Mouse (Mus musculus): Measurements from ENCODE around the gene Rapgef2. TPM values are rescaled to one million over a fixed set of nuclear protein-coding genes. Genes with fewer than 3 reads are reported as not detected.

Gene Rapgef2
- polyA plus RNA-seq, 1 experiment from 2014 or later: 13.9 TPM

DNA sequence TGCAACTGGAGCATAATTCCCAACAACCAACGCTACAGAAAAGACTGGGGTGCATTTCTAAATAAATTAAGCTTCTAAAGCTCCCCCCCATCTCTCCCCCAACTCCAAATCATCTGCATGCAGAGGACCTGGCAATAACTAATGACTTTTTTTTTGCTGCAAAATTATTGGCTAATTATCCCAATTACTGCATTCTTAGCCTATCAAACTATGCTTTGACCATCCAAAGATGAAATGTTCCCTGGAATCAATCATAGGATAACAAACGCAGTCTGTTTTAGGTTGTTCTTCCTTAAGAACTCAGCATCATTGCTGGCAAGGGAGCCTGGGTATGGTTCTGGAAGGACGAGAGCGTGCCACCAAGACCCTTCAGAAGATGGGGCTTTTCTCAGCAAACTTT, 22.3 kb upstream of the Rapgef2 start:
- no peaks in the 10 kb centered on the region for H3K27me3 ChIP-seq (ENCODE audit: control insufficient read depth, insufficient read depth, low read length)
- no peaks in the 10 kb centered on the region for H3K4me1 ChIP-seq (replicated peaks; ENCODE audit: control insufficient read depth, insufficient read depth, low read length)
- WGBS: 91% methylated on average over 4 of the region's 4 CpGs
- H3K4me2 ChIP-seq (replicated peaks): no peak overlapping the region
- H3K27ac ChIP-seq: no peak overlapping the region
- no peaks in the 10 kb centered on the region for H3K36me3 ChIP-seq (replicated peaks; ENCODE audit: control insufficient read depth, insufficient read depth)
- ATAC-seq (ENCODE audit: low FRiP score) (no peak), DNase-seq (ENCODE audit: low spot score) (no peak)
- no peak overlapping the region for H3K9ac ChIP-seq
- H3K9me3 ChIP-seq (ENCODE audit: control insufficient read depth, low read length): no peaks in the 10 kb centered on the region
- no peak overlapping the region for H3K4me3 ChIP-seq (replicated peaks; ENCODE audit: low read length)

DNA sequence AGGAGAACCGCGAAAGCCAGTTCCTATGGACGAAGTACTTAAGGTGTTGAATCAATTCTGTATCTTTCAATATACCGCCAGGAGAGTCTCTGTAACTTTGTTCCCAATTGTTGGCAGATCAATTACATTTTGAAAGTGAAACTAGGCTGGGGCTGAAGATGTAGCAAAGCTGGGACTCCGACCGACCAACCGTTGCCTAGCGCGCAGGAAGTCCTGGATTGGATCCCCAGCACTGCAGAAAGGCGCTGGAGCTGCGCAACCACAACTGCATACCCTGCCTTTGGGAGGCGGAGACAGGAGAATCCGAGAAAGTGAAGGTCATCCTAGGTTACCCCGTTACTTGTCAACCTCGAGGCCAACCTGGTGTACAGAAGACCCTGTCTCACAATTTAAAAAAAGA, 13.1 kb upstream of the Rapgef2 start:
- Histone ChIP-seq H3K36me3 (replicated peaks; ENCODE audit: control insufficient read depth, insufficient read depth) (no peaks in the 10 kb centered on the region), H3K4me2 (replicated peaks) (no peak overlapping the region), H3K9ac (no peak overlapping the region), H3K27ac (no peak overlapping the region), H3K27me3 (ENCODE audit: control insufficient read depth, insufficient read depth, low read length) (no peaks in the 10 kb centered on the region), H3K9me3 (ENCODE audit: control insufficient read depth, low read length) (no peaks in the 10 kb centered on the region), H3K4me3 (replicated peaks; ENCODE audit: low read length) (no peak overlapping the region), H3K4me1 (replicated peaks; ENCODE audit: control insufficient read depth, insufficient read depth, low read length) (no peaks in the 10 kb centered on the region)
- ATAC-seq (ENCODE audit: low FRiP score) (no peak), DNase-seq (ENCODE audit: low spot score) (no peak)
- WGBS: 89% methylated on average over 15 of the region's 15 CpGs

DNA sequence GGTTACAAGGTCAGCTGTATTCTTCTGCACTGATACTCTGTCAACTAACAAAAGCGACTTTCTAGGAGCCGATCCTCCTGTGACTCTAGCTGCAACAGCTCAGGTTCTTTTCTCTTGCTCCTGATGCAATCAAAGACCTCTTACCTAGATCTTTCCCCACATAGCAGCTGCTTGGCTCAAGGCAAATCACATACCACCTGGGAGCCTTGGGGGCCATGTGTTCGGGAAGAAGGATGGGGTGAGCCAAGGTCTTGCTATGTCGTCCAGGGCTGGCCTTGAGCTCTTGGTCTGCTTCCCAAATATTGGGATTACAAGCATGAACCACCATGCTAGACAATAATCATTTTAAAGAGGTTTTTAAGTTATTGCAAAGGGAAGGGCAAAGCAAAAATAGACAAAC, 11.0 kb upstream of the Rapgef2 start:
- 90% methylated on average over 4 of the region's 4 CpGs for WGBS
- Histone ChIP-seq H3K4me2 (replicated peaks) (no peak overlapping the region), H3K4me3 (replicated peaks; ENCODE audit: low read length) (no peak overlapping the region), H3K27ac (no peak overlapping the region), H3K4me1 (replicated peaks; ENCODE audit: control insufficient read depth, insufficient read depth, low read length) (no peaks in the 10 kb centered on the region), H3K27me3 (ENCODE audit: control insufficient read depth, insufficient read depth, low read length) (no peaks in the 10 kb centered on the region), H3K9ac (no peak overlapping the region), H3K36me3 (replicated peaks; ENCODE audit: control insufficient read depth, insufficient read depth) (no peaks in the 10 kb centered on the region), H3K9me3 (ENCODE audit: control insufficient read depth, low read length) (no peaks in the 10 kb centered on the region)
- ATAC-seq (ENCODE audit: low FRiP score) (no peak), DNase-seq (ENCODE audit: low spot score) (no peak)

GRCm38 (mm10) chr3:79296586-79296985, 10.3 kb upstream of the Rapgef2 start:
- no peaks in the 10 kb centered on the region for H3K4me1 ChIP-seq (replicated peaks; ENCODE audit: control insufficient read depth, insufficient read depth, low read length)
- no peak overlapping the region for H3K27ac ChIP-seq
- H3K4me2 ChIP-seq (replicated peaks): no peak overlapping the region
- H3K27me3 ChIP-seq (ENCODE audit: control insufficient read depth, insufficient read depth, low read length): no peaks in the 10 kb centered on the region
- no peak overlapping the region for H3K4me3 ChIP-seq (replicated peaks; ENCODE audit: low read length)
- no peaks in the 10 kb centered on the region for H3K9me3 ChIP-seq (ENCODE audit: control insufficient read depth, low read length)
- WGBS: 86% methylated on average over 3 of the region's 3 CpGs
- ATAC-seq (ENCODE audit: low FRiP score) (no peak), DNase-seq (ENCODE audit: low spot score) (no peak)
- H3K9ac ChIP-seq: no peak overlapping the region
- H3K36me3 ChIP-seq (replicated peaks; ENCODE audit: control insufficient read depth, insufficient read depth): no peaks in the 10 kb centered on the region

- WGBS: 72% methylated on average over 5 of the region's 5 CpGs
- no peaks in the 10 kb centered on the region for H3K9me3 ChIP-seq (ENCODE audit: control insufficient read depth, low read length)
- H3K9ac ChIP-seq: no peak overlapping the region
- H3K4me1 ChIP-seq (replicated peaks; ENCODE audit: control insufficient read depth, insufficient read depth, low read length): no peaks in the 10 kb centered on the region
- DNase-seq (ENCODE audit: low spot score) (no peak), ATAC-seq (ENCODE audit: low FRiP score) (no peak)
- H3K27ac ChIP-seq: no peak overlapping the region
- no peaks in the 10 kb centered on the region for H3K27me3 ChIP-seq (ENCODE audit: control insufficient read depth, insufficient read depth, low read length)
- H3K4me3 ChIP-seq (replicated peaks; ENCODE audit: low read length): no peak overlapping the region
- H3K4me2 ChIP-seq (replicated peaks): no peak overlapping the region
- H3K36me3 ChIP-seq (replicated peaks; ENCODE audit: control insufficient read depth, insufficient read depth): no peaks in the 10 kb centered on the region
Measured at GRCm38 (mm10) chr3:79296049-79296448, 9.7 kb upstream of the Rapgef2 start.

DNA sequence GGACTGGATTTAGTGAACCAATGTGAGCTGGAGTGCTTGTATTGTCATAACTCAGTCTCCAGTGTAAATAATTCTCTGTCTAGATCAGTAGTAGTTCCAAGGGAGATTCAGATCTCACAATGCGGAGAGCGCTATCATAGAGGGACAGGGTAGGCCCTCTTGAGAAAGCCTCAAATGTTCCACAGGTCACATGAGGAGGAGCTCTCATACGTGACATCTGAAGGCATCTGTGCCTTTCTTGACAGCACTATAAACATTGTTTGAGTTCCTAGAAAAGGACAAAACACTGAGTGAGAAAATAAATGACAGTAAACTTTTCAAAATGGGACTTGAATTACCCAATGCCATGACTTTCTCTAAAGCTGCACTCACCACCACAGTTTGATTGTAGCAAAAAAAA, 8.4 kb upstream of the Rapgef2 start:
- no peak overlapping the region for H3K4me3 ChIP-seq (replicated peaks; ENCODE audit: low read length)
- H3K27me3 ChIP-seq (ENCODE audit: control insufficient read depth, insufficient read depth, low read length): no peaks in the 10 kb centered on the region
- H3K9ac ChIP-seq: no peak overlapping the region
- DNase-seq (ENCODE audit: low spot score) (no peak), ATAC-seq (ENCODE audit: low FRiP score) (no peak)
- 86% methylated on average over 3 of the region's 3 CpGs for WGBS
- no peaks in the 10 kb centered on the region for H3K9me3 ChIP-seq (ENCODE audit: control insufficient read depth, low read length)
- no peak overlapping the region for H3K4me2 ChIP-seq (replicated peaks)
- H3K27ac ChIP-seq: no peak overlapping the region
- no peaks in the 10 kb centered on the region for H3K36me3 ChIP-seq (replicated peaks; ENCODE audit: control insufficient read depth, insufficient read depth)
- no peaks in the 10 kb centered on the region for H3K4me1 ChIP-seq (replicated peaks; ENCODE audit: control insufficient read depth, insufficient read depth, low read length)

DNA sequence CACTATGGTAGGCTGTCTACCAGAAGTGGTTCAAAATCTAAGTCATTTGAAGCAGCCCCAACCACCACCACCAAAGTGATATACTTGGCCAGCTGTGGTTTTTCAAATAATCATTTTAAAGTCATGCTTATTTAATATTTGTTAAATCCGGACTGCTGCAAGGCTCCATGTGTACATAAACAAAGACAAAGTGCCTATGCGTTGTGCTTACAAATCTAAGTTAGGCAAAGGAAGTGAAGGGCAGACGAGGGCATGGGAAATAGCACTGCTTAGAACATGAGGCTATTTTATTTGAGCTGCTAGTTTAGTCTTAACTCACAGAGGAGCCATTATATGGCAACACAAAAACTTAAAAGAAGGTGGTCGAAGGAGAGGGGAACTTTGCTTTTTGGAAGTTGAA, 6.7 kb upstream of the Rapgef2 start:
- ATAC-seq (ENCODE audit: low FRiP score) (no peak), DNase-seq (ENCODE audit: low spot score) (no peak)
- H3K27ac ChIP-seq: no peak overlapping the region
- no peaks in the 10 kb centered on the region for H3K36me3 ChIP-seq (replicated peaks; ENCODE audit: control insufficient read depth, insufficient read depth)
- H3K27me3 ChIP-seq (ENCODE audit: control insufficient read depth, insufficient read depth, low read length): peaks cover 4% of the 10 kb centered on the region; the same call in 1 of the 2 replicates
- no peak overlapping the region for H3K4me2 ChIP-seq (replicated peaks)
- H3K9me3 ChIP-seq (ENCODE audit: control insufficient read depth, low read length): no peaks in the 10 kb centered on the region
- 76% methylated on average over 4 of the region's 4 CpGs for WGBS
- 0 out of 2 replicates have a peak, but pooled peaks cover 2% of the 10 kb centered on the region for H3K4me1 ChIP-seq (replicated peaks; ENCODE audit: control insufficient read depth, insufficient read depth, low read length)
- H3K4me3 ChIP-seq (replicated peaks; ENCODE audit: low read length): no peak overlapping the region
- H3K9ac ChIP-seq: no peak overlapping the region

DNA sequence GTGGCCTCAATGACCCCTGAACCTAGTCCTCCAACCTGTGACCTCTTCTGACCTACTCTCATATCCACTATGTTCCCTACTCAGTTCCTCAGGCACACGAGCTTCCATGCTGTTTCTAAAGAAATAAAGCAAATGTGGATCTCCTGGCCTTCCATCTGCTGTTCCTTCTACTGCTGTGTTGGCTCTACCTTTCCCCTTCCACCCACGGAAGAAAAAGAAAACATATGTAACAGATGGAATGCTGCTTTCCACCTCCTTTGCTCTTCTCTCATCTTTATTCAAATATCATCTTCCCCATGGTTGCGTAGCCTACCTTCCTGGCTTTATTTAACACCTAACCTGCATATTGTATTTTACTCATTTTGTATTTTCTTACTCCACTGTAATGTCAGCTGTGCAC, 2.7 kb upstream of the Rapgef2 start:
- WGBS: 83% methylated on average over 3 of the region's 3 CpGs

DNA sequence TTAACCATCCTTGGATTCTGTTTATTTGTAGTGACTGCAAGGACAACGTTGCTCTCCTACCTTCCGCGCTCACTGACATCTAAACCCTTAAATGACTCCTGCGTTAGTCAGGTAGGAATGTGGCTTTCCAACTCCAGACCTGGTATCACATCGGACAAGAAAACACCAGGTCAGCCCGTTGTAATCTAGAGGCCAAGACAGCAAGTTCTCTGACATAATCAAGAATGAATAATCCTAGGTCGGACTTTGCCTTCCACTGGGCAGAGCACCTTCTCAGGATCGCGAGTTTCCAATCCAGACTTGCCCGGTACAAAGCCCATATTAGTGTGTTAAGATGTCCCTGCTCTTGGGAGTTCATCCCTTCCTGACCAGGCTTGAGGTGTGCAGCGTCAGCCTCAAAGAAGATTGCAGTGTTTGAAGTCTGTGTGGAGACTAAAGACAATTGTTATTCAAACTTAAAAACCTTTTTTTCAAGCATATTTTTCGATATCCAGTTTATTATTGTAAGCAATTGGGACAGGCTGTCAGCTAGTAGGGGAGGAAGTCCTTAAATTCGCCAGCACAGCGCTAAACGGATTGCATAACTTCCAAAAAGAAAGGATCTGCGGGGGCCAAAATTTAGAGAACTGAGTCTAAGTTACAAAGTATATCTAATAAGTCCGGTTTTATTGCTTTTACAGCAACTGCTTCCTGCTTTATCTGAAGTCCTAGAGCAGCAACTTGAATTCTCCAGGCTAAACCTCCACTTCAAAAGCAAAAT, 1.6 kb upstream of the Rapgef2 start:
- Histone ChIP-seq H3K27ac (peak overlapping the region; percentile 94), H3K9ac (peak overlapping the region; percentile 88), H3K27me3 (ENCODE audit: control insufficient read depth, insufficient read depth, low read length) (peaks cover 4% of the 10 kb centered on the region; the same call in 1 of the 2 replicates), H3K36me3 (replicated peaks; ENCODE audit: control insufficient read depth, insufficient read depth) (no peaks in the 10 kb centered on the region), H3K9me3 (ENCODE audit: control insufficient read depth, low read length) (no peaks in the 10 kb centered on the region), H3K4me1 (replicated peaks; ENCODE audit: control insufficient read depth, insufficient read depth, low read length) (peaks cover 31% of the 10 kb centered on the region), H3K4me3 (replicated peaks; ENCODE audit: low read length) (peak overlapping the region; percentile 82), H3K4me2 (replicated peaks) (peak overlapping the region; percentile 92)
- 17% methylated on average over 17 of the region's 17 CpGs for WGBS
- ATAC-seq (ENCODE audit: low FRiP score) (no peak), DNase-seq (ENCODE audit: low spot score) (no peak)

More for the DNA sequence above, 2.7 kb upstream of the Rapgef2 start:
- ATAC-seq (ENCODE audit: low FRiP score): no peak
- Histone ChIP-seq H3K4me1 (replicated peaks; ENCODE audit: control insufficient read depth, insufficient read depth, low read length) (peaks cover 21% of the 10 kb centered on the region), H3K9me3 (ENCODE audit: control insufficient read depth, low read length) (no peaks in the 10 kb centered on the region), H3K4me2 (replicated peaks) (no peak overlapping the region), H3K27me3 (ENCODE audit: control insufficient read depth, insufficient read depth, low read length) (peaks cover 4% of the 10 kb centered on the region; the same call in 1 of the 2 replicates), H3K27ac (no peak overlapping the region), H3K9ac (no peak overlapping the region), H3K36me3 (replicated peaks; ENCODE audit: control insufficient read depth, insufficient read depth) (no peaks in the 10 kb centered on the region), H3K4me3 (replicated peaks; ENCODE audit: low read length) (no peak overlapping the region)
- DNase-seq (ENCODE audit: low spot score): no peak
